Mouse (Mus musculus): ENCODE results near the gene Zdhhc18.

- TF ChIP-seq CTCF (IDR thresholded peaks at IDR 0.05; ENCODE audit: low read depth, low read length) (no peak), GATA1 (IDR thresholded peaks at IDR 0.05; ENCODE audit: borderline replicate concordance, low read length) (no peak), TAL1 (conservative IDR thresholded peaks at IDR 0.05; ENCODE audit: low read depth, low read length) (no peak)
These were observed 45.1 kb downstream of the Zdhhc18 start for GRCm38 (mm10) chr4:133604856-133605255.
